16 mouse cellular contexts compared by ENCODE assay signal in the genomic region with DNA sequence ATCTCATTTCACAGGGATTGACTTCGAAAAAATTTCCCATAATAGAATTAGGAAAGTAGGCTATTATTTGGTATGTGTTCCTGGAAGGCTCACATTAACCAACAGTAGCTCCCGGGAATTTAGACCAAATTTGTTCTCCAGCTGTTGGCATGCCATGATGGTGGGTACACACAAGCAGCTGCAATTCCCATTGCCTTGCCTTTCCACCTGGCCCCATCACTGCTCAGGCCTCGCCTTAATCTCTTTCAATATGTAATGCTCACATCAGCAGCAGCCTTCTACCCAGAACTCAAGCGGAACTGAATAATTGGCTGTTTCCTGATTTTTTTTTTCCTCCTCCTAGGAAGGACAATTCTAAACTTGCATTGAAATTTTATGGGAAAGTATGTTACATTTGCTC.
"Had no signal": no experiment of that assay in that cellular context is flagged by ENCODE, and none has a peak within 500 bp of the region (broad histone marks: within the 10 kb centered on the region; RNA-seq: fewer than 3 reads in every experiment).

No protein-coding gene starts in this region.

- H3K4me3 ChIP-seq: neural tube, embryonic 13.5 days; neural tube, embryonic 15.5 days; stomach, embryonic 15.5 days had no signal

- H3K27ac ChIP-seq: neural tube, embryonic 13.5 days; neural tube, embryonic 15.5 days; stomach, embryonic 15.5 days; stomach, postnatal 0 days had no signal

- H3K9me3 ChIP-seq: neural tube, embryonic 13.5 days; neural tube, embryonic 15.5 days; stomach, embryonic 15.5 days had no signal

- H3K4me1 ChIP-seq: neural tube, embryonic 13.5 days; neural tube, embryonic 15.5 days; stomach, embryonic 15.5 days had no signal

- H3K4me2 ChIP-seq: neural tube, embryonic 13.5 days; neural tube, embryonic 15.5 days; stomach, embryonic 15.5 days had no signal

- DNase-seq: retina, postnatal 1 day; right cerebral cortex, adult 18-20 months; right cerebral cortex, postnatal 14 days; right cerebral cortex, postnatal 25 days; right cerebral cortex, postnatal 4 days; spleen, adult 18-20 months; thymus, adult 18-20 months; thymus, adult 2 months; thymus, postnatal 14 days; thymus, postnatal 25 days; thymus, postnatal 36 days; thymus, postnatal 4 days had no signal

- H3K36me3 ChIP-seq: neural tube, embryonic 13.5 days; neural tube, embryonic 15.5 days; stomach, embryonic 15.5 days had no signal

- H3K9ac ChIP-seq: neural tube, embryonic 13.5 days; neural tube, embryonic 15.5 days; stomach, embryonic 15.5 days had no signal

- H3K27me3 ChIP-seq: neural tube, embryonic 13.5 days; neural tube, embryonic 15.5 days; stomach, embryonic 15.5 days had no signal
